Mouse (Mus musculus): ENCODE measurements around the gene Map3k6.

Gene Map3k6

DNA sequence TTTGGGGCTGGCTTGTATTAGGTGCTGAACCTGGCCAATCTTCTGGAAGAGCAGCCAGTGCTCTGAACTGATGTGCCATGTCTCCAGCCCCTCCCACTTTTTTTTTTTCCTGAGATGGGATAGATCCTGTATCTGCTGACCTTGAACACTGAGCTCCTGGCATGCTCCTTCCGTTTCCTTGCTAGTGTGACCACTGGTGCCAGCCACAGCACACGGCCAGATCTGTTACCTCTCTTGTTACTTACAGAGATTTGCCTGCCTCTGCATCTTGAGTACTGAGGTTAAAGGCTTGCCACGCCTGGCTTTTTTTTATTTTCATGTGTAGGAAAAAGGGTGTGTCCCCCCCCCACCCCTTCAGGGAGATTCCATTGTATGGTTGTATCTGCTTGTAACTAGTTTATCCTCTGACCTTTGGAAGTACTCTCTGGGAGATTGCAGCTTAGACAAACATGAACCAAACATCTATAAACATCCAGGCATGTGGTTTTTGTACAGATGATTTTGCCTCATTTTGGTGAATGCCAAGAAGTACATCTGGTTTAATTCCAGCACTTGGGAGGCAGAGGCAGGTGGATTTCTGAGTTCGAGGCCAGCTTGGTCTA, 46.0 kb downstream of the Map3k6 start:
- no peak for DNase-seq

GRCm38 (mm10) chr4:133291255-133291654, 50.6 kb downstream of the Map3k6 start:
- DNase-seq, result no peak

- DNase-seq, result peak; percentile 43
Measured at GRCm38 (mm10) chr4:133292405-133292804, 51.8 kb downstream of the Map3k6 start.

DNA sequence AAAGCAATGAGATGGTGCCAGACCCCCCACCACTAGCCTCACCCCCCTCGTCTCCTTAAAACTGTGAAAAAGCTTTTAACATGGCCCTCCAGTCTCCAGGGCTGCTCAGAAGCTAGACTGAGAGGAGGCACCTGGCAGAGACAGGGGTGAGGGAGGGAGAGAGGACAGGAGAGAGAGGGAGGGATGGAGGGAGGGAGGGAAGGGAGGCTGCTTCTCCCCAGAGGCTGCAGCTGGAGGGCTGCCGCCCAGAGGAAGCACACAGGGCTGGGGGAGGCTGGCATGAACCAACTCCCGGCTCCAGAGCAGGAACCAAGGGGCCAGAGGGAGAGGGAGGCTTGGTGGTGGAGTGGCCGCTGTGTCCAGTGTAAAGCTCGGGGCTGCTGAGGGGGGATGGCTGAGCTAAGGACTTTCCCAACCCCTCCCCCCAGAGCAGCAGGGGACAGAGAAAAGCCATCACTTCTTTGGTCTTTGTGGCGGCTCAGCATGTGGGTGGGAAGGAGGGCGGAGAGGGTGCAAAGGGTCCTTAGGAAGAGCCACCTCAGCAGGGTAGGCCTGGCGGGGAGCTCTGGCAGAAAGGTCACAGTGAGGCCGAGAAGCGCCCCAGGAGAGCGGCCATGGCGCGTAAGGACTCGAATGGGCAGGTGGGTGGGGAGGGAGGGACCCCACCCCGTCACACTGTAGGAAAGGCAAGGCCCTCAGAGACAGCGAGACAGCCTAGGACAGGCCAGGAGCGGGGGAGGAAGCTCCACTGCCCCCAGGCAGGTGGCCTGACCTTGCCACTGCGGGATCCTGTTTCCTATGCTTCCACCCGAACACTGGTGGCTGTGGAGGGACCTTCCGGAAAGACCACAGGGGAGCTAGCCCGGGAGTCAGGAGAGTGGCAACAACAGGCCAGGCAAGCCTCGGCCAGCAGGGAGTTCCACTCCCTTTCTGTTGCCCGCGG, 52.6 kb downstream of the Map3k6 start:
- DNase-seq, result peak; percentile 66

- DNase-seq, result peak; percentile 42
Measured at GRCm38 (mm10) chr4:133294084-133294483, 53.5 kb downstream of the Map3k6 start.

- no peak for DNase-seq
Measured at GRCm38 (mm10) chr4:133297360-133297759, 56.7 kb downstream of the Map3k6 start.

DNA sequence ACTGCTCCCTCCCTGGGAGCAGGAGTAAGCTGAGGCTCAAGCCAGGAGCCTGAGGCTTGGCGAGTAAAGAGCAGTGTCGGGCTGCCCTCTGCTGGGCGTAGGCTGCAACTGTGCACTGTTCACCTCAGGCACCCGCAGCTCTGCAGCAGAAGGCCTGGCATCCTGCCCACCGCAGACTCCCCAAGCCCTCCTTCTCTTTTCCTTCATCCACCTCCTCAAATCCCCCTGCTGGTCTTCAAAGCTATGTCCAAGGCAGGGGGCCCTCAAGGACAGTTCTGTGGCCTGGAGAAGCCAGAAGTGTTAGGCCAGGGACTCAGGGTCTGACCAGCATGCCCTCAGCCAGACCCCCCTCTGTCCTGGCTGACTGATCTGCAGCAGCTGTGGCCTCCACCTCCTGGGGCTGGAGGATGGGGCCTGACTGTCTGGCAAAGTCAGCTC, 57.2 kb downstream of the Map3k6 start:
- peak; percentile 93 for DNase-seq

DNA sequence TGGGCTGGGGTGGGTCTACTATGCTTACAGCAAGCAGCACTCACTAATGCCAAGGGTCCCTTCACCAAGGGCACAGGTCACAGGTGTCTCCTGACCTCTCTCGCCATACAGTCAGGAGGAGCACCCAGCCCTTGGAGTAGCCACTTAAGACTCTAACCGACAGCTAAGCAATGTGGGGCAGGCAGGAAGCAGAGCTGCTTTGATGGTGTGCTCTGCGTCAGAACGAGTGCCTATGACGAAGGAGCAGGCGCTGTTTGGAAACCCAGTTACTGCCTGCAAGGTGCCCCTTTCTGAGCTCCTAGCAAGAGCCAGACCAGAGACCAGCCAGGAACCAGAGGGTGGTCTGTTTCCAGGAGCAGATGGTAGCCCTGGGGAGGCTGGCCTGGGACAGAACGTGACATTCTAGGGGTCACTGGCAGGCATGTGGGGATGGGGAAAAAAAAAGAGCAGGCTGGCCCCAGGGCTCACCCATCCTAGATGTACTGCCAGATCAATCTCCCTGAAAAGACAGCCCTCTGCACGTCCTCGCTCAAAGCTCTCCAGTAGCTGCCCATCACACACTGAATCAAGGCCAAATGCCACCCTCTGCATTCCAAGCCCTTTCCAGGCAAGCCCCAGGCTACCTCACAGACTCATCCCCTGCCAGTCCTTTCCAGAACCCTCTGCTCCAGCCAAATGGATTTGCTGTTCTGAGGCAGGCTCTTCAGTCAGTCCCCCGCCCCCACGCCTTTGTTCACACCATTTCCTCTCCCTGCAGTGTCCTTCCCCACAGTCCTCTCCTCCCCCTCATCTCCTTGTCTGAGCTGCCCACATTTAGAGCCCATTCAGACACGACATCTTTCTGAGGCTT, 58.1 kb downstream of the Map3k6 start:
- DNase-seq, result peak; percentile 77

DNA sequence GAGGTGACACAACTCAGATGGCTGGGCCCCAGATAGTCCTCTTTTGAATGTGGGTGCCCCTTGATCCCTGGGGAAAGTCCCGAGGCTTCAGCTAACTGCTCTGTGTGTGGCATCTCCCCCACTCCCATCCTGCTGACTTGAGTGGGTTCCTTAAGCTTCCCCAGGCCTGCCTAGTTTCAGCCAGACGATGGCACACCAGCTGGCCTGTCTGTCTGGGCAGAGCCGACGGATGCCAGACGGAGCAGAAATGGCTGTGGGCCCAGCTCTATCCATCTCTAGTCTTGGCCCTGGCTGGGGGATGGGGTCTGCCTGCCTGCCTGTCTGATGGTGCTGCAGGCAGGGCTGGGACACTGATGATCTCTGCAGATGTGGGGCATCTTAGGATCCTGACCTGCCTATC, 59.1 kb downstream of the Map3k6 start:
- no peak for DNase-seq

- DNase-seq, result no peak
Measured at GRCm38 (mm10) chr4:133300421-133300820, 59.8 kb downstream of the Map3k6 start.

GRCm38 (mm10) chr4:133301802-133302201, 61.2 kb downstream of the Map3k6 start:
- DNase-seq, result peak; percentile 84

Data from thymus, postnatal 4 days (tissue).